Mouse (Mus musculus) spleen, adult 2 months (tissue): Measurements from ENCODE around the gene Atf1. TPM values are rescaled to one million over a fixed set of nuclear protein-coding genes. Genes with fewer than 3 reads are reported as not detected.
"Not testable (repeated sequence)": the region's sequence is repeated elsewhere in the genome, so short reads cannot be mapped to it uniquely, and the experiment has no call there.

Experiments
- DNase-seq, 2 experiments: peaks; one replicate each; pipeline versions ENCODE4 v3.0.0 to v3.0.0-alpha.2; 2012 to 2021; ENCODE audit warnings: low spot score in 2 of 2, low read depth in 1 of 2
- H3K27ac ChIP-seq: fragments of 200-500 bp; 2 replicates; pipeline ENCODE4 v1.5.1; 2012; ENCODE audit warnings: low read length, inconsistent platforms; ENCODE audit not compliant: insufficient read depth
- H3K27me3 ChIP-seq: fragments of 200-500 bp; 2 replicates; pipeline ENCODE4 v1.6.1; 2012; ENCODE audit warnings: mild to moderate bottlenecking, moderate library complexity, low read length, inconsistent platforms; ENCODE audit not compliant: control insufficient read depth, insufficient read depth
- H3K36me3 ChIP-seq: fragments of 200-500 bp; 2 replicates; pipeline ENCODE4 v1.6.1; 2012; ENCODE audit warnings: mild to moderate bottlenecking, low read length, inconsistent platforms; ENCODE audit not compliant: control insufficient read depth, insufficient read depth
- H3K4me1 ChIP-seq: fragments of 200-500 bp; 2 replicates; pipeline ENCODE4 v1.6.1; 2011; ENCODE audit warnings: inconsistent platforms; ENCODE audit not compliant: control insufficient read depth, insufficient read depth, insufficient read length
- H3K4me3 ChIP-seq: fragments of 200-500 bp; 2 replicates; pipeline ENCODE4 v1.5.1; 2011; ENCODE audit warnings: mild to moderate bottlenecking, inconsistent platforms; ENCODE audit not compliant: insufficient read depth, insufficient read length; ENCODE audit errors: extremely low read depth
- CTCF ChIP-seq: fragments of 200-500 bp; IDR thresholded peaks from 2 replicates; pipeline ENCODE4 v1.5.1; 2011; ENCODE audit warnings: mild to moderate bottlenecking, inconsistent platforms; ENCODE audit not compliant: insufficient read depth, insufficient read length, insufficient replicate concordance; ENCODE audit errors: extremely low read depth
- POLR2A ChIP-seq: fragments of 200-500 bp; IDR thresholded peaks from 2 replicates; pipeline ENCODE4 v1.6.1; 2011; ENCODE audit warnings: low read depth, low read length, inconsistent platforms
- WGBS: fragments of 180-500 bp; shearing (Covaris S2); methylation state at CpG from one replicate; pipeline ENCODE4 v1.1.7; 2018; 5-methylcytosine and 5-hydroxymethylcytosine counted together
- polyA plus RNA-seq: library from polyadenylated mRNA; depleted of rRNA; stranded (reverse); fragments of >200 nt; gene quantifications from 2 replicates; pipeline ENCODE4 v1.2.3, GENCODE M21; 2012

Atf1 gene
- polyA plus RNA-seq, 1 experiment, result 44.5 TPM

DNA sequence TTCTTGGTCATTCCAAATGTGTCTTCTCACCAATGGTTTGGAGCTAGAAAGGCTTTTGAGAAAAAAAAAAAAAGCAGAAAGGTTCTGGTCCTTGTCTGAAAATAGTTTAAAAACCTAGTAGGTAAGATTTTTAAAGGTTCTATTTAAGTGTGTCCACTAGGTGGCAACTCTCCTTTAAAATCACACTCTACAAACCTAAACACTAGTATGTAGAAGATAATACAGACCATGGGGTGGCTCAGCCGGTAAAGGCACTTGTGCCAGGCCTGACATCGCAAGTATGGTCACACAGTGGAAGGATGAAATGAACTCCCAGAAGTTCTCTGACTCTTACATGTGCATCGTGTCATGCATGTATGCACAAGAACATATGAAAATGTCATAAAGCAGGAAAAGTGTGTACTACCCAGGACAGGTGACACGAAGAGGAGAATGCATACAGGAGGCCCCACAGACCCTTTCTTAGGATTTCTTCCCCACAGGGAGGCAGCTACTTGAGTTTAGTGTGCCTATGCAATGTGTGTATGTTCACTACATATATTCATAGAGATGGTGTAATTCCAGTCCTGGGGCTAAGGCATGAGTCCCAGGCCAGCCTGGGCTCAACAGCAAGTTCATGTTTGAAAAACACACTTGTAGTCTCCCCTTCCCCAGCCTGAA lies 35.8 kb downstream of the Atf1 start:
- Histone ChIP-seq H3K4me3 (no peak overlapping the region), H3K4me1 (no peaks in the 10 kb centered on the region), H3K27ac (no peak overlapping the region), H3K27me3 (no peaks in the 10 kb centered on the region), H3K36me3 (peaks cover 11% of the 10 kb centered on the region)
- no peak for DNase-seq
- TF ChIP-seq CTCF (no peak), POLR2A (no peak)
- 44% methylated on average over 4 of the region's 4 CpGs for WGBS

DNA sequence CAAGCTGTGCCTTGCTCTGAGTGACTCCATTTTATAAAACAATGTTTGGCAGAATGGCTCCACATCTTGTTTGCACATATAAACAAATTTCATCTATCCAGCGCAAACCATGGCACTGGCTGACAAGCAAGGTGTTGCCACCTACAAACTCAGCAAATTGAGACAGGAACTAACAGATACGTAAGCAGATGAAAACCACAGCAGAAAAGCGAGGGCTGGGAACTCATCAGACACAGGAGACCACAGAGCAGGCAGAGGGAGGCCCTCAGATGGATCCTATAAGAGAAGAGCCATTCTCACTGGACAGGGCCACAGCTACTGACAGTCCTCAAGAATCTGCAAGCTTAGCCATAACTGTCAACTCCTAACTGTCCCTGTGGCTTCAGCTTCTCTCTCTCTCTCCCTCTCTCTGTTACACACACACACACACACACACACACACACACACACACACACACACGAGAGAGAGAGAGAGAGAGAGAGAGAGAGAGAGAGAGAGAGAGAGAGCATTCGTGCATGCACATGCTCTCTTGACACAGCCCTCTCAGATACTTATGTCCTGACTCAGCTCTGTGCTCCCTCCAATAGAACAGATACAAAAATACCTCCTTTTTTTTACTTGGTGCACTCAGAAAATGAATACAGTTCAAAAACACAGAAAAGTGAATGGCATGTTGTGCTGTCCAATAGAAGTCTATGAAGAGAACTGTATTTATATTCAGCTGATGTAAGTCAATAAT lies 38.1 kb downstream of the Atf1 start:
- no peaks in the 10 kb centered on the region for H3K27me3 ChIP-seq

GRCm38 (mm10) chr15:100268916-100269315 lies 41.3 kb downstream of the Atf1 start:
- Histone ChIP-seq H3K27me3 (no peaks in the 10 kb centered on the region), H3K36me3 (no peaks in the 10 kb centered on the region), H3K27ac (no peak overlapping the region), H3K4me1 (no peaks in the 10 kb centered on the region), H3K4me3 (no peak overlapping the region)
- TF ChIP-seq POLR2A, result no peak
- no peak for TF ChIP-seq CTCF
- 83% methylated on average over 2 of the region's 2 CpGs for WGBS
- no peak for DNase-seq

More for the DNA sequence above, 38.1 kb downstream of the Atf1 start:
- TF ChIP-seq CTCF, result no peak
- no peak for TF ChIP-seq POLR2A
- H3K4me3 ChIP-seq, result no peak overlapping the region
- H3K4me1 ChIP-seq, result no peaks in the 10 kb centered on the region
- H3K36me3 ChIP-seq, result peaks cover 4% of the 10 kb centered on the region; the same call in 1 of the 2 replicates
- no peak overlapping the region for H3K27ac ChIP-seq
- WGBS, result 59% methylated on average over 5 of the region's 5 CpGs
- no peak for DNase-seq

- Histone ChIP-seq H3K4me3 (no peak overlapping the region), H3K27me3 (no peaks in the 10 kb centered on the region), H3K36me3 (no peaks in the 10 kb centered on the region), H3K4me1 (no peaks in the 10 kb centered on the region), H3K27ac (no peak overlapping the region)
- TF ChIP-seq POLR2A (no peak), CTCF (no peak)
- no peak for DNase-seq
- 71% methylated on average over 9 of the region's 9 CpGs for WGBS
Observed at GRCm38 (mm10) chr15:100269776-100270175, 42.2 kb downstream of the Atf1 start.

DNA sequence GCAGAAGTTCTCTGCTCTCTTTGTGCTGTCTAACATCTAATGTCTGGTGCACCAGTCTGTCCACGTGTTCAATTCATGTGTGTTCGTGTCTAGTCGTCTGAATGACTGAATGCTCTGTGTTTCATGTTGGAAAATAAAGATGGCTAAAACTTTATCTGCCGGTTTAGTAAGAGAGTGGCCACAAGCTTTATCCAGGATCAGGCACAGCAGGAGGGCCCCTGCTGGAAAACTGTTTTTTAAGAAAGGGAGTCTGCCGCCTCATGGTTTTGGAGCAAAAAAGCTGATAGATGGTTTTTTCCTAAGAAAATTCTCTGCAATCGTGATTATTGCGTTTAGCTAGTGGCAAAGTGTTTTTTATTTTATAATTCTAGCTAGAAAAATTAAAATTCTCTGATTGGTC lies 43.0 kb downstream of the Atf1 start:
- not testable (repeated sequence) for H3K4me1 ChIP-seq, H3K36me3 ChIP-seq, H3K27ac ChIP-seq, H3K27me3 ChIP-seq, H3K4me3 ChIP-seq, DNase-seq
- WGBS, result 79% methylated on average over 7 of the region's 7 CpGs

DNA sequence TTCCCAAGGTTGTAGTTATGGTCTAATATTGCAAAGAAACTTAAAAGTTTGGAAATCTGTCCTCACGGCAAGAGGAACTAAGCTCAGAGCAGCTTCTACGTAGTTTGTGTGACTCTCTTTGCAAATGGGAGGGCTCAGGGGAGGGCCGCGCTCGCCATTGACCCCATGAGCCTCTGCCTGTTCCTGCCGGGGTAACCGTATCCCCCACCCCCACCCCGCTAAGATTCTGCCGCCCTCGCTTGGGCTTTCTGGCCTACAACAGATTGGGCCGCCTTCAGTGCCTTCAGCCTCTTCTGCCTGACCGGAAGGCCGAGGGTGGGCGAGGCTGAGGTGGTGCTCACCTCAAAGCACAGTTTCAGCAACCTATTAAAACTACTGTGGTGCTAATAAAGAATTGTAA lies 43.8 kb downstream of the Atf1 start:
- H3K4me3 ChIP-seq, result no peak overlapping the region
- WGBS, result 89% methylated on average over 14 of the region's 14 CpGs
- H3K27me3 ChIP-seq, result no peaks in the 10 kb centered on the region

DNA sequence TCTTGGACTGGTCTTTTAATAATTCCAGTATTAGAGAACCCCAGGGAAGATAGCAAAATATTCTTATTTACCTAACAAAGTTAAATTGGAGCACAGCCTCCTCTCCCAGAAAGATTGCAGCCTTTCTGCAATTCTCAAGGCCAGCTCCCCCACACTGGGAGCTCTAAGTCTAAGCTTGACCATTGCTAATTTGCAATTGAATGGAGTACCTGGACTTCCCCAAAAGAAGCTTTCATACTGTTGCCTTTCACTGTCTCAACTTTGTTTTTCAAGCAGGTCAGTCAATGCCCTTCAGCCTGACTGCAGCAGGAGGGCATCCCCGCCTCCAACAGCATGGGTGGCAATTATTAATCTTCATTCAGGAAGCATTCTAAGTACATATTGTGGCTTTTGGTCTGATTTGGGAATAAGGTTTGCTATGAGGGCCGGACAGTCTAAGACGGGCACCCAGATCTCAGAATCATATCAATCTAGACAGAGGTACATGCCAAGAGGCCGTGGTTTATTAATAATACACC lies 46.2 kb downstream of the Atf1 start:
- 91% methylated on average over 4 of the region's 4 CpGs for WGBS
- not testable (repeated sequence) for H3K27ac ChIP-seq, H3K27me3 ChIP-seq, H3K4me3 ChIP-seq, H3K36me3 ChIP-seq, H3K4me1 ChIP-seq, DNase-seq

More for the DNA sequence above, 43.8 kb downstream of the Atf1 start:
- no peak overlapping the region for H3K27ac ChIP-seq
- no peak for DNase-seq
- TF ChIP-seq CTCF (no peak), POLR2A (no peak)
- no peaks in the 10 kb centered on the region for H3K4me1 ChIP-seq
- H3K36me3 ChIP-seq, result no peaks in the 10 kb centered on the region
